Mouse (Mus musculus): ENCODE measurements around the gene Olfr263. TPM values are rescaled to one million over a fixed set of nuclear protein-coding genes. Genes with fewer than 3 reads are reported as not detected.
A peak's percentile ranks its signal among the peaks of the same experiment; 100 is the strongest.
"Not testable (repeated sequence)": the region's sequence is repeated elsewhere in the genome, so short reads cannot be mapped to it uniquely, and the experiment has no call there.

Gene Olfr263
- total RNA-seq (2014; rRNA removed; ENCODE audit: low replicate concordance) = not detected in 2 replicates
- not detected in 2 replicates for polyA plus RNA-seq (2015; fragmentation: Nextera tagmentation; extraction: Ambion mirVana)

DNA sequence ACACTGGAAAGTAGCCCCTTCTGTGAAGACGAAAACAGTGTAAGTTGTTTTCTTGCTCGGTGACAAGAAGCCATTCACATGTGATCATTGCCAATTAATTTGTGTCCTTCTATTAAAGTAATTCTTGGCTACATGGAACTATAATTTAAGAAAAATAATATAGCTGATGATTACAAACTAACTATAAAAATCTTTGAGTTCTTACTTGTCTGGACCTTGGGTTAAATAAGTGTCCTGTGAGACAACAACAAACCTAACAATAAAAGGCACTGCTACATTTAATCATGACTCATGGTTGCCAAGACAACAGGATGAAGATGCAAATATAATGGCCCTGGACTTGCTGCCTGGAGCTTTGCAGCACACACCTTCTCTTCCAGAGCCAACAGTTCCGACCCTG, at the start of gene Olfr263:
Gene Olfr263 (plus strand): TSS at position 301 of the 400 bp plus-strand sequence.
- DNase-seq (ENCODE audit: low spot score); H3K9me3 ChIP-seq (replicated peaks; ENCODE audit: control insufficient read depth, low read length); H3K4me2 ChIP-seq (ENCODE audit: low read depth, low read length); H3K4me1 ChIP-seq (ENCODE audit: control insufficient read depth, insufficient read depth); H3K27ac ChIP-seq (ENCODE audit: low read depth); H3K4me3 ChIP-seq (ENCODE audit: low read depth, low read length); H3K27me3 ChIP-seq (ENCODE audit: control insufficient read depth, insufficient read depth, low read length); ATAC-seq (ENCODE audit: insufficient read depth, low read depth); H3K36me3 ChIP-seq (replicated peaks; ENCODE audit: control insufficient read depth, insufficient read depth, low read length); H3K9ac ChIP-seq (replicated peaks; ENCODE audit: low read depth, low read length): not testable (repeated sequence)
- WGBS = 80% methylated on average over 3 of the region's 3 CpGs

DNA sequence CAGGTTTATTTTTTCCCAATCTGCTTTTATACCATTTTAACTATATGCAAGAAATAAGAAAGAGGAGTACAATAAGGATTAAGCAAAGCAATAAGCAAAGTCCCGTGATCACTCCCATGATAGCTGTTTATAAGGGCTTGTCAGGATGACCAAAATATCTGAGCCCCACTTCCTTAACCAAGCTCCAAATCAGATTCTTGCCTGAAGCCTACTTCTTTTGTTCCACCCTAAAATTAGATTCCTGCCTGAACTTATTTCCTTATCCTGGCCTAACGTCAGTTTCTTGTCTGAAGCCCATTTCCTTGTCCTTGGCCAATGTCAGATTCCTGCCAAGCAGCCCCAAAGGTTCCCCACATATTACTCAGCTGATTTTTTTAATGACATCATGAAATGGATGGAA, 46.8 kb upstream of the Olfr263 start:
- ATAC-seq (ENCODE audit: insufficient read depth, low read depth) (no peak), DNase-seq (ENCODE audit: low spot score) (no peak)
- H3K4me3 ChIP-seq (ENCODE audit: low read depth, low read length) = no peak overlapping the region
- no peak overlapping the region for H3K9ac ChIP-seq (replicated peaks; ENCODE audit: low read depth, low read length)
- H3K4me2 ChIP-seq (ENCODE audit: low read depth, low read length) = no peak overlapping the region
- no peaks in the 10 kb centered on the region for H3K36me3 ChIP-seq (replicated peaks; ENCODE audit: control insufficient read depth, insufficient read depth, low read length)
- no peaks in the 10 kb centered on the region for H3K27me3 ChIP-seq (ENCODE audit: control insufficient read depth, insufficient read depth, low read length)
- 47% methylated on average over 2 of the region's 2 CpGs for WGBS
- no peaks in the 10 kb centered on the region for H3K4me1 ChIP-seq (ENCODE audit: control insufficient read depth, insufficient read depth)
- no peak overlapping the region for H3K27ac ChIP-seq (ENCODE audit: low read depth)
- no peaks in the 10 kb centered on the region for H3K9me3 ChIP-seq (replicated peaks; ENCODE audit: control insufficient read depth, low read length)
- TF ChIP-seq CTCF (IDR thresholded peaks at IDR 0.05; ENCODE audit: low read depth) (no peak), EP300 (IDR thresholded peaks at IDR 0.05; ENCODE audit: low read depth) (no peak)

DNA sequence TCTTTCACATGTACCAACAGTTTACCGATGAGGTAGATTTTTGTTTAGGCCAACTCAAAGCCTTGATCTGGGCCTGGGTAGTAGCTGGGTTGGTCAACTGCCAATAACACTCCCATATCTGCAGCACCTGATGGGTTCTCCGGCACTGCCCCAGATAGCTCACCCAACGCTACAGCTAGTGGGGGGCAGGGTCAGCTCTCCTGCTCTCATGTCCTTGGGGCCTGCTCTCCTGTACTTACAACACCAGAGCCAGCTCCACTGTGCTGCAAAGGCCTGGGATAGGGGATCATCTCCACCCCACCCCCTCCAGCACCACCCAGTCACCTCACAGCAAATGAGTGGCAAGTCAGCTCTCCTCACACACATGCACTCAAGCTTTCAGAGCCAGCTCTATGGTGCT, 19.7 kb upstream of the Olfr263 start:
- no peaks in the 10 kb centered on the region for H3K36me3 ChIP-seq (replicated peaks; ENCODE audit: control insufficient read depth, insufficient read depth, low read length)
- ATAC-seq (ENCODE audit: insufficient read depth, low read depth) = peak; percentile 20; the same call in 1 of the 2 replicates
- no peak for TF ChIP-seq CTCF (IDR thresholded peaks at IDR 0.05; ENCODE audit: low read depth)
- no peak for TF ChIP-seq EP300 (IDR thresholded peaks at IDR 0.05; ENCODE audit: low read depth)
- WGBS = 48% methylated on average over 3 of the region's 3 CpGs
- no peaks in the 10 kb centered on the region for H3K9me3 ChIP-seq (replicated peaks; ENCODE audit: control insufficient read depth, low read length)
- DNase-seq (ENCODE audit: low spot score) = no peak
- H3K27ac ChIP-seq (ENCODE audit: low read depth) = no peak overlapping the region
- no peak overlapping the region for H3K4me3 ChIP-seq (ENCODE audit: low read depth, low read length)
- no peak overlapping the region for H3K9ac ChIP-seq (replicated peaks; ENCODE audit: low read depth, low read length)
- H3K27me3 ChIP-seq (ENCODE audit: control insufficient read depth, insufficient read depth, low read length) = no peaks in the 10 kb centered on the region
- H3K4me1 ChIP-seq (ENCODE audit: control insufficient read depth, insufficient read depth) = no peaks in the 10 kb centered on the region
- H3K4me2 ChIP-seq (ENCODE audit: low read depth, low read length) = no peak overlapping the region

DNA sequence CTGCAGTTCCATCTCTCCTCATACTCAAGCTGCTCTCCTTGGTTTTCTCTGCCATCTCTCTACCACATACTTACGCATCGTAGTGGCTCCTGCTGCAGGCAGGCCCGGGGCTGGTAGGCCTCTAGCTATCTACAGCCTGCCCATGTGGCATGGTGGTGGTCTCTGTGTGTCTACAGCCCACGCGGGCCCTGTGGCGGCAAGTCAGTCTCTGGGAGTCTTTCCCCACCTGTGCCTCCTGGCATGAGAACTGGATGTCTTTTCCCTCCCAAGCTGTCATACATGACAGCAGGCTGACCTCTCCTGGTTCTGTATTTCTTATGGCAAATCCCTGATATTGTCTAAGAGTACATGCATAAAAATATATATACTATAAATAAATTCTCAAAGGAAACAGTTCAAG, 19.0 kb upstream of the Olfr263 start:
- Histone ChIP-seq H3K9ac (replicated peaks; ENCODE audit: low read depth, low read length) (no peak overlapping the region), H3K36me3 (replicated peaks; ENCODE audit: control insufficient read depth, insufficient read depth, low read length) (no peaks in the 10 kb centered on the region), H3K4me1 (ENCODE audit: control insufficient read depth, insufficient read depth) (no peaks in the 10 kb centered on the region), H3K27me3 (ENCODE audit: control insufficient read depth, insufficient read depth, low read length) (no peaks in the 10 kb centered on the region), H3K27ac (ENCODE audit: low read depth) (no peak overlapping the region), H3K9me3 (replicated peaks; ENCODE audit: control insufficient read depth, low read length) (no peaks in the 10 kb centered on the region), H3K4me3 (ENCODE audit: low read depth, low read length) (no peak overlapping the region), H3K4me2 (ENCODE audit: low read depth, low read length) (no peak overlapping the region)
- 87% methylated on average over 6 of the region's 6 CpGs for WGBS
- no peak for TF ChIP-seq CTCF (IDR thresholded peaks at IDR 0.05; ENCODE audit: low read depth)
- no peak for TF ChIP-seq EP300 (IDR thresholded peaks at IDR 0.05; ENCODE audit: low read depth)
- ATAC-seq (ENCODE audit: insufficient read depth, low read depth) (no peak), DNase-seq (ENCODE audit: low spot score) (no peak)

DNA sequence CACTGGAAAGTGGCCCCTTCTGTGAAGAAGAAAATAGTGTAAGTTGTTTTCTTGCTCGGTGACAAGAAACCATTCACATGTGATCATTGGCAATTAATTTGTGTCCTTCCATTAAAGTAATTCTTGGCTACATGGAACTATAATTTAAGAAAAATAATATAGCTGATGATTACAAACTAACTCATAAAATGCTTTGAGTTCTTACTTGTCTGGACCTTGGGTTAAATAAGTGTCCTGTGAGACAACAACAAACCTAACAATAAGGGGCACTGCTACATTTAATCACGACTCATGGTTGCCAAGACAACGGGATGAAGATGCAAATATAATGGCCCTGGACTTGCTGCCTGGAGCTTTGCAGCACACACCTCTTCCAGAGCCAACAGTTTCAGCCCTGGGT, 18.3 kb upstream of the Olfr263 start, which contains the start of gene Olfr1369-ps1:
Gene Olfr1369-ps1 (plus strand): TSS at position 301 of the 400 bp plus-strand sequence.
- H3K27ac ChIP-seq (ENCODE audit: low read depth); H3K4me3 ChIP-seq (ENCODE audit: low read depth, low read length); H3K9me3 ChIP-seq (replicated peaks; ENCODE audit: control insufficient read depth, low read length); H3K4me2 ChIP-seq (ENCODE audit: low read depth, low read length); H3K4me1 ChIP-seq (ENCODE audit: control insufficient read depth, insufficient read depth); H3K36me3 ChIP-seq (replicated peaks; ENCODE audit: control insufficient read depth, insufficient read depth, low read length); DNase-seq (ENCODE audit: low spot score); ATAC-seq (ENCODE audit: insufficient read depth, low read depth); H3K9ac ChIP-seq (replicated peaks; ENCODE audit: low read depth, low read length); H3K27me3 ChIP-seq (ENCODE audit: control insufficient read depth, insufficient read depth, low read length): not testable (repeated sequence)
- 70% methylated on average over 3 of the region's 3 CpGs for WGBS

DNA sequence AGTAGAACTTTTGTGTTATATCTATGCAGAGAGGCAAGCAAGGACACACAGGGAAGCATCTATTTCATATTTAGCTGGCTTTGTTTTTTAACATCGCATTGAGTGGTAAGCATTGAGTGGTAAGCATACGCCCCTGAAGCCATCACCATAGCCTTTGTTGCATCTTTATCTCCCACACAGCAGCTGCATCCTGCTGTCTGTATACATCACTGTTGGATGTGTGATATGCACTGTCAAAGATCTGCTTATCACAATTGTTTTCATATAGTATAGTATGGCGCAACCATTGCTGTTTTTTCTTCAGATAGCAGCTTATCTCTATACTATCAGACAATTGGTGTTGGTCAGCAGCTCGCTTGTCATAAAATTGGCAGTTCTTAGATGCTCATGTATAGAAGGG, 15.3 kb upstream of the Olfr263 start:
- H3K27me3 ChIP-seq (ENCODE audit: control insufficient read depth, insufficient read depth, low read length) = no peaks in the 10 kb centered on the region
- H3K9ac ChIP-seq (replicated peaks; ENCODE audit: low read depth, low read length) = no peak overlapping the region
- WGBS = 54% methylated on average over 4 of the region's 4 CpGs
- no peaks in the 10 kb centered on the region for H3K4me1 ChIP-seq (ENCODE audit: control insufficient read depth, insufficient read depth)
- no peaks in the 10 kb centered on the region for H3K9me3 ChIP-seq (replicated peaks; ENCODE audit: control insufficient read depth, low read length)
- ATAC-seq (ENCODE audit: insufficient read depth, low read depth) (no peak), DNase-seq (ENCODE audit: low spot score) (no peak)
- H3K4me2 ChIP-seq (ENCODE audit: low read depth, low read length) = no peak overlapping the region
- no peak overlapping the region for H3K27ac ChIP-seq (ENCODE audit: low read depth)
- H3K36me3 ChIP-seq (replicated peaks; ENCODE audit: control insufficient read depth, insufficient read depth, low read length) = no peaks in the 10 kb centered on the region
- TF ChIP-seq EP300 (IDR thresholded peaks at IDR 0.05; ENCODE audit: low read depth) = no peak
- no peak for TF ChIP-seq CTCF (IDR thresholded peaks at IDR 0.05; ENCODE audit: low read depth)
- no peak overlapping the region for H3K4me3 ChIP-seq (ENCODE audit: low read depth, low read length)

All from heart, postnatal 0 days (tissue).